Mouse (Mus musculus) G1E (cell line): ENCODE data around the gene Paxip1. TPM values are rescaled to one million over a fixed set of nuclear protein-coding genes. Genes with fewer than 3 reads are reported as not detected.

Source experiments
- ATAC-seq: 2 replicates; pipeline ENCODE4 v1.8.0; 2016; ENCODE audit warnings: mild to moderate bottlenecking; ENCODE audit not compliant: insufficient number of reproducible peaks, poor library complexity, low FRiP score, severe bottlenecking; ENCODE audit errors: extremely low read depth
- DNase-seq: peaks from one replicate; pipeline ENCODE4 v3.0.0; 2012; ENCODE audit warnings: low spot score
- H3K27me3 ChIP-seq: 2 replicates; pipeline ENCODE4 v1.6.1; 2012; ENCODE audit warnings: mild to moderate bottlenecking, low read length, inconsistent platforms; ENCODE audit not compliant: insufficient read depth
- H3K36me3 ChIP-seq: replicated peaks from 2 replicates; pipeline ENCODE3; 2012; ENCODE audit warnings: mild to moderate bottlenecking, inconsistent platforms
- H3K4me1 ChIP-seq: 2 replicates; pipeline ENCODE4 v1.6.1; 2012; ENCODE audit warnings: low read depth, low read length, inconsistent platforms, mixed read lengths; ENCODE audit not compliant: insufficient read depth
- H3K4me3 ChIP-seq: 2 replicates; pipeline ENCODE4 v1.5.1; 2012; ENCODE audit warnings: low read depth, mild to moderate bottlenecking, inconsistent platforms, low read length, moderate library complexity, mixed read lengths
- H3K9me3 ChIP-seq: replicated peaks from 2 replicates; pipeline ENCODE4 v1.6.1; 2012; ENCODE audit warnings: inconsistent platforms
- CTCF ChIP-seq: IDR thresholded peaks from 2 replicates; pipeline ENCODE4 v1.5.1; 2012; ENCODE audit warnings: low read depth, low read length, inconsistent platforms, mixed read lengths
- GATA1 ChIP-seq: IDR thresholded peaks from 2 replicates; pipeline ENCODE4 v1.6.1; 2012; ENCODE audit warnings: borderline replicate concordance, low read length, inconsistent platforms, mixed read lengths
- GATA2 ChIP-seq: IDR thresholded peaks from 2 replicates; pipeline ENCODE4 v1.6.1; 2012; ENCODE audit warnings: low read depth, low read length, inconsistent platforms, borderline replicate concordance
- POLR2AphosphoS5 ChIP-seq: IDR thresholded peaks from 2 replicates; pipeline ENCODE4 v1.6.1; 2012; ENCODE audit warnings: low read depth, low read length, inconsistent platforms; ENCODE audit not compliant: insufficient replicate concordance
- TAL1 ChIP-seq: conservative IDR thresholded peaks from 2 replicates; pipeline ENCODE4 v1.6.1; 2012; ENCODE audit warnings: low read depth, low read length, inconsistent platforms, mixed read lengths
- polyA plus RNA-seq: library from polyadenylated mRNA; stranded (reverse); fragments of >175 nt; gene quantifications from 2 replicates; pipeline ENCODE4 v1.2.3, GENCODE M21; 2012
- total RNA-seq, 2 experiments: library from RNA; stranded (forward) in 1 of 2; stranded (reverse) in 1 of 2; fragments of 200-1000 nt in 1 of 2; fragments of >200 nt in 1 of 2; fragmentation: Nextera tagmentation in 1 of 2; gene quantifications; 2 replicates each; pipeline ENCODE4 v1.2.3; 2014 to 2017

Paxip1 gene
- total and polyA plus RNA-seq, 3 experiments, result 26.4 to 42.9 (median 30.5) TPM

GRCm38 (mm10) chr5:27814282-27814681, 22.8 kb upstream of the Paxip1 start:
- Histone ChIP-seq H3K9me3 (no peaks in the 10 kb centered on the region), H3K4me1 (no peaks in the 10 kb centered on the region), H3K36me3 (no peaks in the 10 kb centered on the region), H3K4me3 (no peak overlapping the region), H3K27me3 (peaks cover 20% of the 10 kb centered on the region)
- TF ChIP-seq TAL1, result no peak
- no peak for TF ChIP-seq GATA2
- ATAC-seq, result no peak
- no peak for DNase-seq

- TF ChIP-seq POLR2AphosphoS5 (no peak), CTCF (peak; percentile 86)
- ATAC-seq (no peak), DNase-seq (peak; percentile 32)
- Histone ChIP-seq H3K27me3 (peaks cover 18% of the 10 kb centered on the region), H3K36me3 (peaks cover 12% of the 10 kb centered on the region), H3K9me3 (0 out of 2 replicates have a peak, but pooled peaks cover 2% of the 10 kb centered on the region), H3K4me1 (peaks cover 26% of the 10 kb centered on the region), H3K4me3 (no peak overlapping the region)
These were observed 2.4 kb upstream of the Paxip1 start for GRCm38 (mm10) chr5:27793923-27794322.

GRCm38 (mm10) chr5:27792531-27793205, 1.2 kb upstream of the Paxip1 start:
- TF ChIP-seq GATA2 (no peak), POLR2AphosphoS5 (no peak), GATA1 (no peak), TAL1 (no peak), CTCF (no peak)
- peaks cover 28% of the 10 kb centered on the region for H3K4me1 ChIP-seq
- no peak for ATAC-seq
- H3K4me3 ChIP-seq, result peak overlapping the region; percentile 86
- DNase-seq, result no peak
- peaks cover 15% of the 10 kb centered on the region for H3K27me3 ChIP-seq
- H3K9me3 ChIP-seq, result 0 out of 2 replicates have a peak, but pooled peaks cover 2% of the 10 kb centered on the region
- peaks cover 25% of the 10 kb centered on the region for H3K36me3 ChIP-seq

- Histone ChIP-seq H3K4me1 (peaks cover 28% of the 10 kb centered on the region), H3K27me3 (peaks cover 11% of the 10 kb centered on the region), H3K4me3 (peak overlapping the region; percentile 86), H3K9me3 (0 out of 2 replicates have a peak, but pooled peaks cover 2% of the 10 kb centered on the region), H3K36me3 (peaks cover 30% of the 10 kb centered on the region)
- no peak; the same call in 1 of the 2 replicates for ATAC-seq
- peak; percentile 19 for DNase-seq
- TF ChIP-seq TAL1 (no peak), POLR2AphosphoS5 (no peak), GATA1 (no peak), CTCF (no peak), GATA2 (no peak)
These were observed 631 bp upstream of the Paxip1 start for GRCm38 (mm10) chr5:27792173-27792470.

GRCm38 (mm10) chr5:27790910-27791288, 592 bp downstream of the Paxip1 start:
- H3K36me3 ChIP-seq, result peaks cover 43% of the 10 kb centered on the region
- TF ChIP-seq TAL1 (no peak), POLR2AphosphoS5 (no peak), GATA2 (no peak), GATA1 (no peak), CTCF (no peak)
- H3K4me3 ChIP-seq, result peak overlapping the region; percentile 86
- no peak for ATAC-seq
- peaks cover 28% of the 10 kb centered on the region for H3K4me1 ChIP-seq
- H3K27me3 ChIP-seq, result peaks cover 5% of the 10 kb centered on the region
- DNase-seq, result peak; percentile 57
- no peaks in the 10 kb centered on the region for H3K9me3 ChIP-seq

DNA sequence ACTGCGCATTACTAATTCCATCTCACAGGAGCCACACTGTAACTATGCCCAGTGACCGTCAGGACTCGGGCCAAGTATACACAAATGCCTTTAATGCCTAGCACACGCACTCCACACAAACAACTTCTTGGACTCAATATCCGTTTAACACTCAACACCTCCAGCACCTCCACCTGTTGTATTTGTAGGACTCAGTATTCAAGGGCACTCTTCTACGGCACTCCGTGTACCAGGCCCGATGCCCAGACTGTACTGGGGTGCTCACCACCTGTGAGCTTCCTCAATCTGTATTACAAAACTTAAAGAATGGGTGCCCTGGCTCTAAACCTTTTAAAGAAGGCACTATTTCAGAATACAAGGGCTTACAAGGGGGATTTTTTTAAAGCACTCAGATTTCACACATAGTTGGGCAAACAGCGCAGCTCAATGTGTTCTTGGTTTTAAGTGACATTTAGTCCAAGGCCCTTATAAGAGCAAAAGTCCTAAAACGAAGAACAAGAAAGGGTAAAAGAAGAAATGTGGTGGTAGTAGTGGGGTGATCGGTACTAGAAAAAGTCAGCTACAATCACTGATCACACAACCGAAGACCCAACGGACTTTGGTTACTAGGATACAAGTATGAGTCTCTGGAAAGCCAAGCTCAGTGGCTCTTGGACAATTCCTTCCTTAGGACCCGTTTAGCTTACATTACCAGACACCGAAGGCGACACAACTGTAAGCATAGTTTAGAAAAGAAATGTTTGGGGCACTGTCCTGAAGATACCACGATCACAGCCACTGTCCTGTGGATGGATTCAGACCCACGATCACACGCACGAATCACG, 1.2 kb downstream of the Paxip1 start:
- no peaks in the 10 kb centered on the region for H3K9me3 ChIP-seq
- no peak for ATAC-seq
- no peak for TF ChIP-seq GATA1
- TF ChIP-seq POLR2AphosphoS5, result no peak
- no peak for TF ChIP-seq TAL1
- no peak for TF ChIP-seq CTCF
- TF ChIP-seq GATA2, result no peak
- H3K27me3 ChIP-seq, result no peaks in the 10 kb centered on the region
- H3K4me1 ChIP-seq, result peaks cover 28% of the 10 kb centered on the region
- peak overlapping the region; percentile 86 for H3K4me3 ChIP-seq
- no peak for DNase-seq
- peaks cover 49% of the 10 kb centered on the region for H3K36me3 ChIP-seq
